Mouse (Mus musculus) heart, adult 2 months (tissue): ENCODE measurements around the gene Gm11007. TPM values are rescaled to one million over a fixed set of nuclear protein-coding genes. Genes with fewer than 3 reads are reported as not detected.
"Not testable (repeated sequence)": the region's sequence is repeated elsewhere in the genome, so short reads cannot be mapped to it uniquely, and the experiment has no call there.

Experiments
- DNase-seq, 2 experiments: peaks; one replicate each; pipeline ENCODE4 v3.0.0; 2021
- H3K27ac ChIP-seq: fragments of 200-600 bp; 2 replicates; pipeline ENCODE4 v1.8.1; 2022
- H3K27me3 ChIP-seq: fragments of 200-500 bp; 2 replicates; pipeline ENCODE4 v1.6.1; 2012; ENCODE audit warnings: mild to moderate bottlenecking, low read length, inconsistent platforms, mixed read lengths; ENCODE audit not compliant: control insufficient read depth, insufficient read depth
- H3K36me3 ChIP-seq: fragments of 200-500 bp; 2 replicates; pipeline ENCODE4 v1.6.1; 2012; ENCODE audit warnings: low read length, inconsistent platforms; ENCODE audit not compliant: control insufficient read depth, insufficient read depth
- H3K4me1 ChIP-seq: fragments of 200-500 bp; 2 replicates; pipeline ENCODE4 v1.6.1; 2011; ENCODE audit warnings: low read length; ENCODE audit not compliant: control insufficient read depth, insufficient read depth
- H3K4me3 ChIP-seq: fragments of 200-600 bp; 2 replicates; pipeline ENCODE4 v1.8.1; 2022
- H3K79me2 ChIP-seq: fragments of 200-500 bp; replicated peaks from 2 replicates; pipeline ENCODE4 v1.6.1; 2012; ENCODE audit warnings: mild to moderate bottlenecking, inconsistent platforms, low read length, moderate library complexity, mixed read lengths; ENCODE audit not compliant: control insufficient read depth, insufficient read depth
- H3K9ac ChIP-seq: fragments of 200-500 bp; 2 replicates; pipeline ENCODE4 v1.6.1; 2012; ENCODE audit warnings: low read depth, mild to moderate bottlenecking, control low read depth, inconsistent platforms, low read length, mixed read lengths
- WGBS: fragments of 180-500 bp; shearing (Covaris S2); methylation state at CpG from one replicate; pipeline ENCODE4 v1.1.7; 2018; 5-methylcytosine and 5-hydroxymethylcytosine counted together
- intact Hi-C: fragments of 180-260 bp; cut with DNase I; formaldehyde crosslinking; loops from one replicate; pipeline ENCODE4 v1.15.1; 2025
- long read RNA-seq: library from polyadenylated mRNA; stranded (forward); transcript quantifications from one replicate; pipeline ENCODE4 v2.0.0, GENCODE M21; 2021
- polyA plus RNA-seq: library from polyadenylated mRNA; depleted of rRNA; stranded (reverse); fragments of >200 nt; gene quantifications from 2 replicates; pipeline ENCODE4 v1.2.3, GENCODE M21; 2012; rRNA removed
- total RNA-seq, 2 experiments: library from RNA; stranded (reverse); gene quantifications; 2 replicates each; pipeline ENCODE4 v1.2.3; 2021

Gm11007 gene
- not detected for total RNA-seq
- polyA plus RNA-seq = not detected in 2 replicates
- long read RNA-seq, partial matches to known transcripts = 8 of 15 reads
- long read RNA-seq, other reads (novel, unspliced or antisense) = 6 of 15 reads

GRCm38 (mm10) chr2:175643678-175644077 lies at the start of gene Gm11007:
Gene Gm11007 (plus strand): TSS chr2:175643978.
- H3K4me1 ChIP-seq, H3K9ac ChIP-seq, H3K36me3 ChIP-seq, H3K79me2 ChIP-seq, DNase-seq, H3K27ac ChIP-seq, H3K27me3 ChIP-seq, H3K4me3 ChIP-seq, intact Hi-C loops: not testable (repeated sequence)
- no CpG with 5 or more reads among the region's 2 CpGs for WGBS

Other genes starting within 250 kb of the Gm11007 start
- gene Gm4724, start 208.2 kb upstream of the Gm11007 start, total RNA-seq = 1 to 10 TPM in 1 of 2 experiments, under 1 TPM in 1; 0.98 to 3.6 TPM
- gene Gm4724, start 208.2 kb upstream of the Gm11007 start, polyA plus RNA-seq = 3.6 and 6.3 TPM in 2 replicates
- 1 to 10 TPM; 5.3 to 5.4 TPM for gene Zfp965, start 174.0 kb upstream of the Gm11007 start, total RNA-seq
- gene Zfp965, start 174.0 kb upstream of the Gm11007 start, polyA plus RNA-seq = 1.2 and 3.0 TPM in 2 replicates
- gene Zfp969, start 59.7 kb downstream of the Gm11007 start, total RNA-seq = 1 to 10 TPM in 1 of 2 experiments, not detected in 1; 4.3 TPM
- not detected in 2 replicates for gene Zfp969, start 59.7 kb downstream of the Gm11007 start, polyA plus RNA-seq
- not detected for gene Gm2007, start 97.6 kb downstream of the Gm11007 start, total RNA-seq
- gene Gm2007, start 97.6 kb downstream of the Gm11007 start, polyA plus RNA-seq = not detected in 2 replicates
- 10 to 100 TPM; 18.0 to 21.0 TPM for gene Gm14288, start 157.1 kb downstream of the Gm11007 start, total RNA-seq
- 1.2 and 4.0 TPM in 2 replicates for gene Gm14288, start 157.1 kb downstream of the Gm11007 start, polyA plus RNA-seq
- gene Gm6710, start 225.2 kb downstream of the Gm11007 start, total RNA-seq = 10 to 100 TPM; 16.1 to 16.9 TPM
- gene Gm6710, start 225.2 kb downstream of the Gm11007 start, polyA plus RNA-seq = 0.59 and 1.6 TPM in 2 replicates